Mouse (Mus musculus): Measurements from ENCODE around the gene Amigo3.

Amigo3 gene

DNA sequence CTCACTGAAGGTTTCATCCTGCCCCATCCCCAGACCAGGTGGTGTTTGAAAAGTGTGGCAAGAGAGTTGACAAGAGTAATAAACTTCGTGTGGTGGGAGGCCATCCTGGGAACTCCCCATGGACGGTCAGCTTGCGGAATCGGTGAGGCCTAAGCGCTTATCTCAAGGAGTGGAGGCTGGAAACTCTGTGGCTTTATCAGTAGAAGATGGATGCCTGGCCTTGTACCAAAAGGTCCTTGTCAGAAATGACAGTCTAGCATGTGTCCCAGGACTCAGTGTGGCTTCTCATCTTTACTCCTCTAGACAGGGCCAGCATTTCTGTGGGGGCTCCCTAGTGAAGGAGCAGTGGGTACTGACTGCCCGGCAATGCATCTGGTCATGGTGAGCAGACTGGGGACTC lies 30.6 kb downstream of the Amigo3 start:
- no peak for DNase-seq (ENCODE audit: low read depth, low spot score)

DNA sequence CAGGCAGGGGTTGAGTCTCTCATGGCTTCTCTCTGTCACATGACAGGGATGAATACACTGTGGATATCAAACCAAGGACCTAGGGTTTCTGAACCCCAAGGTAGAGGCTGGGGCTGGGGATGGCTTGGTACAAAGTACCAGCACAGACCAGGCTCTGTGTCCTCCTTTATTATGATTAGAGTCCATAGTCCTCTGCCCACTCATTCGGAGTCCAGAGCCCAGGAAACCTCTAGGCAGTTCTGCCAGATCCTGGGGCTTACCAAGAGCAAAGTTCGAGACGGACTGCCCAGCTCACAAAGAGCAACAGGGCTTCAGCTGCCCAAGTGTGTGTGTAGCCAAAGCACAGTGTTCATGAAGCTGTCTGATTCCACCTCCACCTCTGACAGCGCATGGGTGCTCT lies 32.3 kb downstream of the Amigo3 start:
- no peak for DNase-seq (ENCODE audit: low read depth, low spot score)

DNA sequence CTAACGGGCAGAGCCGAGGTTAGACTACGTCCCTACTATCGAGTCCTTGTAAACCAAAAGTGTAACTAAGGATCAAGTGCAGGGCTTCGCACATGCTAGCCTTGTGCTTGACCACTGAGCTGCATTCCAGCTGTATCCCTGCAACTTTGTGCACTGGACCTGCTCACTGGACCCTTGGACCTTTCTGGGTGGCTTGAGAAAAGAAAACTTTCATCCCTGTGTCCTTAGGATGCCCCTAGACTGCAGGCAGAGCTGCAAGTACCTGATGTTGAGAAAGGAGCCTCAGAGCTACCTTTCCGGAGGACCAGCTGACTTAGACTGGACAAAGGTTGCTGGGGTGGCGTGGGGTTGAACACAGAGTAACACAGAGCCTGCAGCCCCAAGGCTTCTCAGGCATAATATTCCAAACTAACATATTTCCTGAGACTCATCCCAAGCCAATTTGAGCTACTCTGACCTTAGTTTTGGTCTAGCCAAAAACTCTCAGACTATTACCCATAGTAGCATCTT lies 37.7 kb downstream of the Amigo3 start:
- no peak for DNase-seq (ENCODE audit: low read depth, low spot score)

DNA sequence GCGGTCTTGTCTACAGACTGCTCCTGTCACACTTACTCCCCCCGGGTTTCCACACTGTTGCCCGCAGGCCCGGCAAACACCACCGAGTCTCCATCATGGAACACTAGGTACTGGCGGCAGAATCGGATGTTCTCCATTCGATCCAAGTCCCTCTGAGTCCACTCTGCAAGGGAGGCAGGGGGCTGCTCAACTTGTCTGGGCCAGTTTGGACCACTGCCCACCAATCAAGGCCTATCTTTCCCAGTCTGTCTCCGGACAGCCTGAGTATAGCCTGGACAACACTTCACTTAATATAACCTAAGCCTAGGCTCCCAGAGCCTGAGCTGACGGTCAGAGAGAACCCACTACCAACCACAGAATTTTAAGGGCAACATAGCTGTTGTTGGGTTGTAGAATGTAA lies 40.6 kb downstream of the Amigo3 start:
- DNase-seq (ENCODE audit: low read depth, low spot score): no peak

DNA sequence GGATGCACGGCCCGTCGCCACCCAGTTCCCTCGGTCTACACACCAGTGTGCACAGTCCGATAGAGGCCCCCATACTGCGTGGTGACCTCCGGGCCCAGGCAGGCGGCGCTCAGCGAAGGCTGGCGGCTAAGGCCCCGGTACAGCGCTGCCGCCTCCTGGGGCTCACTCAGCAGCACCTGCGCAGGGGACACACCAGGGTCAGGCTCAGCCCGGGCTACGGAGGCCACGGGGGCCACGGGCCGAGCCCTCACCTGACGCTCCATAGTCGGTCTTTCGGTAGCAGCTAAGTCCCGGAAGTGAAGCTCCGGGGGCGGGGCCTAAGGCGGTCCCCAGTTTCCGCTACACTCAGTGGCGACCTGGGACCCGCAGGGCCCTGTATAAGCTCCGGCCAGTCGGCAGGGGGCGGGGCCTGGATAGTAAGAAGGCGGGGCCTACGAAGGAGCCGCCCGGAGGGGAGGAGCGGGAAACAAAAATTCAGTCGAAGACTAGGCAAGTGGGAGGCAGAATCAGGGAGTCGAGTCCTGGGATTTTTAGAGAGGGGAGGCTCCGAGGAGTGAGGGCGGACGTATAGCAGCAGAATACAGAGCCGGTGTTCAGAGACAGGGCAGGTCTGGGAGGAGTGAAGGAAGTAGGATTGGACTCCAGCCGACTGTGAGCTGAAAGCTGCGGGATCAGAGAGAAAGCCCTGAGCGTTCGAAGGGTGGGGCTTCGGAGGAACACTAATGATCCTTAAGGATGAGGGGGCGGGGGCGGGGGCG lies 41.4 kb downstream of the Amigo3 start, which contains the start of gene Apeh:
Apeh (minus strand) TSS at position 423 of the 758 bp plus-strand sequence.
- peak; percentile 93 for DNase-seq (ENCODE audit: low read depth, low spot score)

DNA sequence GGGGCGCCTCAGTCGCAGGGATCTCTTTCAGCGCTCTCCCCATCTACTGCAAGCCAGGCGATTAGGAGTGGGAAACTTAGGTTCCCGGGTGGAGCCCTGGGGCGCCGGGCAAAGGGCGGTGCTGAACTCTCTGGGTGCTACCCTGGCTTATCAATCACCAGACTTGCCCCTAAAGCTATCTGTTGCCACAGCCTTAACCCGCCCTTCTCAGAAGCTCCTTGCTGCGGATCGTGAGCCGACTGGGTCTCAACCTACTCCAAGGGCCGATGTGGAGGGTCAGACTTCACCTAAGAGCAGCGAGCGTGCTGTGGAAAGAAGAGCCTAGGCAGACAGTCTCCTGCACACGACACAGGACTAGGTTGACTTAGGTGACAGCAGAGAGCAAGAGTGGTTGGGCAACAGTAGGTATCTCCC lies 42.0 kb downstream of the Amigo3 start:
- no peak for DNase-seq (ENCODE audit: low read depth, low spot score)

DNA sequence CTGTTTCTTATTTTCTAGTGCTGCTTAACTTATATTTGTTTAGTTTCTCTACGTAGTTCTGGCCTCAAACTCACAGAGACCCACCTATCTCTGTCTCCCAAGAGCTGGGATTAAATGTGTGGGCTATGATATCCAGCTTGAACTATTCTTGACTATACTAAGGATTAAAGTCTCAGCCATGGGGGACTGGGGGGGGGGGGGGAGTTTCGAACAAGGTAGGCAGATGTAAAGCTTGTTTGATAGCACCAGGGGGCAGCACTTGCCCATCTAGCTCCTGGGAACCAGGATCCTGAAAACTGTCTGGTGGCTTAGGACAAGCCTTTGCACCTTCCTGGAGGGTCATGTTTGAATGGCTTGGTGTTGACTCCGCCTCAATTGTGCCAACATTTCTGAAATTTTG lies 42.6 kb downstream of the Amigo3 start:
- peak; percentile 92 for DNase-seq (ENCODE audit: low read depth, low spot score)

DNA sequence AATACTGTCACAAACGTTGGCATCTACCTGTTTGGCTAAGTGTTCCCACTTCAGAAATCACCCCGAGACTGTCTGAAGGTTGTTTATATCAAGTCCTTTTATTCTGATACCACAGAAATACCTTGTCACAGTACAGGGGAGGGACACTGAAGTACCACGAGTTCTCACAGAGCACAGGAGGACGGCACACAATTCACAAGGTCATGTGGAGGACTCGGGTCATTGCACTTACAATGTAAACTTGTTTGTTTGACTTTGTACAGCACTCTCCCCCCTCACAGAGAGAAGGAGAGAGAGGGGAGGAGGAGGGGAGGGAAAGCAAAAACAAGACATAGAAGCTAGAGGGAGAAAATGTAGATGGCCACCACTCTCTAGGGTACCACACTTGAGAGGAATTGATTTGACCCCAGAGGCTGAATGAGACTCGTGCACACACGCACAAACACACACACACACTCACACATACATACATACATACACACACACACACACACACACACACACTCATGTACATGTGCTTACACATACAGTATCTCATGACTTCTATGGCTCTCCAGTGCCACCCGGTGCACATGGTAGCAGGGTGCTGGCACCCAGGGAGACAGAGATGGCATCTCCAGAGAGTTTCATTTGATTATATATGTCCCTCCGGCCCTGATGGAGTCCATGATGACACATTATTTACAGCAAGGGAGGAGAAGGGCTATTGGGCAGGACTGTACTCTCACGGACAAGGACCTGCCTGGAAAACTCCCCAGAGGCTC lies 43.2 kb downstream of the Amigo3 start:
- DNase-seq (ENCODE audit: low read depth, low spot score): no peak

DNA sequence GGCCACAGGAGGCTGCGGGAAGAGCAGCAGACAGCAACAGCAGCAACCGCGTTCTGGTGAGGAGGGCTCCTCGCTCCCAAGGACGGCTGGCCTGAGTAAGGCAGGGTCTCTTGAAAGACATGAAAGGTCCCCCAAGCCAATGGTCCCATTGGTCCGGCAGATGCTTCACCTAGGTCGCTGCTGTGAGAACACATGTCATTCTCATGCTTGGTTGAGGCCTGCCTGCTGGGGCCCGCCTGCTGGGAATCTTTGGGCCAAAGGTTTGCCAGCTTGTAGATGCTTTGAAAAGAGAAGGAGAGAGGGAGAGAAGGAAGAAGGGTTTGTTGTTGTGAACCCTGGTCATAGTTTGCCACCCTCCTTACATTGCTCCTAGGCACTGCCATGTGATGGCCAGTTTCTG lies 46.7 kb downstream of the Amigo3 start:
- peak; percentile 57 for DNase-seq (ENCODE audit: low read depth, low spot score)

DNA sequence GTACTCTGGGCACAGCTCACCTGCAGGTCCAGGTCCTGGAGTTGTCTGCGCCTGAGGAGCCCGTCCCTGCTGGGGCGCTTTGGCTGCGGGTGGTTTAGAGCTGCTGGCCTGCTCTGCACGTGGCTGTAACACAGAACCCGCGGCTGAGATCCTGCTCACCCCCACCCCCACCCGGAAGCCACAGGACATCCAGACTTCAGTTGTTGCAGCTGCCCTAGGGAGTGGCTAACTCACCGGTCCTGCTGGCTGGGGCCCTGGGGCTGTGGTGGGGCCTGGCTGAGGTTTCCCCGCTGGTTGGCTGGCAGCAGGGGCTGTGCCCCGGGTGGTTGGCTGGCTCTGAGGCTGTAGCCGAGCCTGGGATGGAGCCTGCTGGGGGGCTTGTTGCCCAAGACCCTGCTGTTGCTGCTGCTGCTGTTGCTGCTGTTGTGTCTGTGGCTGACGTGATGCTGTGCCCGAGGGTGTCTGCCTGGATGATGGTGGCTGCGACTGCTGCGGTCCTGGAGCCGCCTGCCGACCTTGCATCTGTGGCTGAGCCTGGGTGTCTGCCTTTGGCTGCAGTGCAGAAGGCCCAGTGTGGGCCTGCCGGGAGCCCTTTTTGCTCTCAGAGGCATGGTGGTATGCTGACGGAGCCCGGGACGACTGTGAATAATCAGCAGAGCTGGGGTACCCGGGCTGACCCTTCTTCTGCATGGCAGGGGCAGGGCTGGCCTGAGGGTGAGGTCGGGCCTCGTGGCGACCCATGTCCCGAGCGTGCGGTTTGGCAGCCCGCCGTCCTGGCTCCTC lies 52.0 kb downstream of the Amigo3 start:
- no peak for DNase-seq (ENCODE audit: low read depth, low spot score)

Data from brain, adult 2 months (tissue).